Mouse (Mus musculus) CD4-positive, CD25-positive, alpha-beta regulatory T cell, adult 4 months (primary cell): ENCODE measurements around the gene Tdrd7. TPM values are rescaled to one million over a fixed set of nuclear protein-coding genes. Genes with fewer than 3 reads are reported as not detected.

Experiments used
- polyA plus RNA-seq, 2 experiments: library from polyadenylated mRNA; unstranded; fragments of 100-300 nt; shearing (Covaris generic); gene quantifications; one replicate each; pipeline ENCODE4 v1.2.1; 2017

Tdrd7 gene
- polyA plus RNA-seq, 2 experiments from 2014 or later: 7.2 to 8.9 TPM

Other genes starting within 250 kb of the Tdrd7 start
- 10 to 100 TPM in 1 of 2 experiments, 1 to 10 TPM in 1; 4.3 to 10.2 TPM for gene Aldh1b1, start 166.3 kb upstream of the Tdrd7 start, polyA plus RNA-seq
- gene Igfbpl1, start 138.4 kb upstream of the Tdrd7 start, polyA plus RNA-seq: not detected
- under 1 TPM in 1 of 2 experiments, not detected in 1; 0.27 TPM for gene Stra6l, start 116.7 kb upstream of the Tdrd7 start, polyA plus RNA-seq
- under 1 TPM; 0.13 to 0.16 TPM for gene Ccdc180, start 75.0 kb upstream of the Tdrd7 start, polyA plus RNA-seq
- 1 to 10 TPM; 2.0 to 4.2 TPM for gene Tmod1, start 73.6 kb downstream of the Tdrd7 start, polyA plus RNA-seq
- gene Ncbp1, start 173.3 kb downstream of the Tdrd7 start, polyA plus RNA-seq: 10 to 100 TPM; 37.0 to 44.2 TPM
- gene Tstd2, start 173.4 kb downstream of the Tdrd7 start, polyA plus RNA-seq: 10 to 100 TPM; 31.1 to 32.8 TPM
- gene Xpa, start 231.0 kb downstream of the Tdrd7 start, polyA plus RNA-seq: 10 to 100 TPM; 13.3 to 16.8 TPM